Mouse (Mus musculus) megakaryocyte, adult 5-6 weeks (primary cell): ENCODE data around the gene Cdhr3. TPM values are rescaled to one million over a fixed set of nuclear protein-coding genes. Genes with fewer than 3 reads are reported as not detected.
"Not testable (repeated sequence)": the region's sequence is repeated elsewhere in the genome, so short reads cannot be mapped to it uniquely, and the experiment has no call there.

Source experiments
- ATAC-seq: 2 replicates; pipeline ENCODE4 v1.8.0; 2016; ENCODE audit warnings: mild to moderate bottlenecking, inconsistent platforms; ENCODE audit not compliant: poor library complexity, severe bottlenecking
- total RNA-seq, 2 experiments: library from RNA; stranded (forward) in 1 of 2; stranded (reverse) in 1 of 2; fragments of 153-499, 151-499 nt in 1 of 2; fragments of 221-1000, 200-1000 nt in 1 of 2; gene quantifications; 2 replicates each; pipeline versions ENCODE4 v1.2.3 to v1.2.4; 2015 to 2017

Gene Cdhr3
- total RNA-seq, 2 experiments from 2014 or later = not detected

- peak; percentile 90 for ATAC-seq
These were observed 9.3 kb downstream of the Cdhr3 start for GRCm38 (mm10) chr12:33083362-33083761.

GRCm38 (mm10) chr12:33076309-33076708 is 16.4 kb downstream of the Cdhr3 start:
- ATAC-seq = no peak

- ATAC-seq = no peak
These were observed 20.6 kb downstream of the Cdhr3 start for GRCm38 (mm10) chr12:33071901-33072672.

GRCm38 (mm10) chr12:33068977-33069376 is 23.7 kb downstream of the Cdhr3 start:
- ATAC-seq = no peak

GRCm38 (mm10) chr12:33066355-33066754 is 26.3 kb downstream of the Cdhr3 start:
- no peak for ATAC-seq

GRCm38 (mm10) chr12:33065162-33065561 is 27.5 kb downstream of the Cdhr3 start:
- peak; percentile 23; the same call in 1 of the 2 replicates for ATAC-seq

- ATAC-seq = peak; percentile 58
These were observed 28.4 kb downstream of the Cdhr3 start for GRCm38 (mm10) chr12:33064266-33064665.

- peak; percentile 64 for ATAC-seq
These were observed 29.4 kb downstream of the Cdhr3 start for GRCm38 (mm10) chr12:33063250-33063649.

GRCm38 (mm10) chr12:33062379-33062778 is 30.3 kb downstream of the Cdhr3 start:
- not testable (repeated sequence) for ATAC-seq

GRCm38 (mm10) chr12:33061651-33062050 is 31.0 kb downstream of the Cdhr3 start:
- ATAC-seq = no peak

- ATAC-seq = peak; percentile 67
These were observed 35.2 kb downstream of the Cdhr3 start for GRCm38 (mm10) chr12:33057231-33058048.

GRCm38 (mm10) chr12:33056574-33056973 is 36.1 kb downstream of the Cdhr3 start:
- no peak for ATAC-seq

- ATAC-seq = no peak
These were observed 36.6 kb downstream of the Cdhr3 start for GRCm38 (mm10) chr12:33056074-33056473.

GRCm38 (mm10) chr12:33053746-33054145 is 38.9 kb downstream of the Cdhr3 start:
- no peak for ATAC-seq

GRCm38 (mm10) chr12:33053311-33053710 is 39.4 kb downstream of the Cdhr3 start:
- ATAC-seq = no peak

- peak; percentile 13; the same call in 1 of the 2 replicates for ATAC-seq
These were observed 44.3 kb downstream of the Cdhr3 start for GRCm38 (mm10) chr12:33048391-33048790.

- ATAC-seq = no peak
These were observed 46.2 kb downstream of the Cdhr3 start for GRCm38 (mm10) chr12:33046434-33046833.

GRCm38 (mm10) chr12:33045533-33046361 is 46.9 kb downstream of the Cdhr3 start:
- peak; percentile 87 for ATAC-seq

- ATAC-seq = no peak
These were observed 51.2 kb downstream of the Cdhr3 start for GRCm38 (mm10) chr12:33041476-33041875.

- peak; percentile 58 for ATAC-seq
These were observed 51.9 kb downstream of the Cdhr3 start for GRCm38 (mm10) chr12:33040811-33041210.

- ATAC-seq = no peak
These were observed 54.0 kb downstream of the Cdhr3 start for GRCm38 (mm10) chr12:33038676-33039075.
